Mouse (Mus musculus) intestine, postnatal 0 days (tissue): Measurements from ENCODE around the gene Olfr248. TPM values are rescaled to one million over a fixed set of nuclear protein-coding genes. Genes with fewer than 3 reads are reported as not detected.
"Not testable (repeated sequence)": the region's sequence is repeated elsewhere in the genome, so short reads cannot be mapped to it uniquely, and the experiment has no call there.

Experiments used
- ATAC-seq: fragments of 200-750 bp; cut with Nextera tagmentation; 2 replicates; pipeline ENCODE4 v1.8.0; 2017; ENCODE audit warnings: mild to moderate bottlenecking, moderate TSS enrichment, moderate library complexity
- H3K27ac ChIP-seq: fragments of 300-500 bp; sonication (generic); 2 replicates; pipeline ENCODE4 v1.5.1; 2014; ENCODE audit warnings: mild to moderate bottlenecking, low read depth, low read length, moderate library complexity
- H3K27me3 ChIP-seq: fragments of 300-500 bp; sonication (generic); replicated peaks from 2 replicates; pipeline ENCODE4 v1.6.1; 2014; ENCODE audit warnings: low read length, mixed read lengths; ENCODE audit not compliant: control insufficient read depth, insufficient read depth
- H3K36me3 ChIP-seq: fragments of 300-500 bp; sonication (generic); 2 replicates; pipeline ENCODE4 v1.6.1; 2014; ENCODE audit warnings: mild to moderate bottlenecking, moderate library complexity; ENCODE audit not compliant: control insufficient read depth, insufficient read depth
- H3K4me1 ChIP-seq: fragments of 300-500 bp; sonication (generic); replicated peaks from 2 replicates; pipeline ENCODE4 v1.6.1; 2014; ENCODE audit warnings: antibody characterized with exemption, low read length, mixed read lengths; ENCODE audit not compliant: control insufficient read depth, insufficient read depth
- H3K4me2 ChIP-seq: fragments of 300-500 bp; sonication (generic); replicated peaks from 2 replicates; pipeline ENCODE4 v1.6.1; 2014; ENCODE audit warnings: low read depth, mild to moderate bottlenecking, moderate library complexity
- H3K4me3 ChIP-seq: fragments of 300-500 bp; sonication (generic); 2 replicates; pipeline ENCODE4 v1.5.1; 2014; ENCODE audit warnings: low read depth, low read length
- H3K9ac ChIP-seq: fragments of 300-500 bp; sonication (generic); 2 replicates; pipeline ENCODE4 v1.6.1; 2014; ENCODE audit warnings: mild to moderate bottlenecking, low read depth, low read length
- H3K9me3 ChIP-seq: fragments of 300-500 bp; sonication (generic); 2 replicates; pipeline ENCODE4 v1.6.1; 2016; ENCODE audit warnings: mixed run types; ENCODE audit not compliant: control insufficient read depth
- CTCF ChIP-seq: sonication (generic); IDR thresholded peaks from 2 replicates; pipeline ENCODE4 v1.5.1; 2016; ENCODE audit warnings: low read depth, mild to moderate bottlenecking, control low read depth, antibody characterized with exemption, moderate library complexity
- WGBS: fragments of 180-500 bp; shearing (Covaris S2); extraction: QIAGEN DNeasy Blood & Tissue Kit; methylation state at CpG from one replicate; pipeline ENCODE4 v1.1.7; 2014; 5-methylcytosine and 5-hydroxymethylcytosine counted together
- polyA plus RNA-seq: library from polyadenylated mRNA; unstranded; fragments of >200 nt; fragmentation: Nextera tagmentation; extraction: Ambion mirVana; gene quantifications from 2 replicates; pipeline ENCODE4 v1.2.1, GENCODE M21; 2015

Olfr248 gene
- not detected in 2 replicates for polyA plus RNA-seq

DNA sequence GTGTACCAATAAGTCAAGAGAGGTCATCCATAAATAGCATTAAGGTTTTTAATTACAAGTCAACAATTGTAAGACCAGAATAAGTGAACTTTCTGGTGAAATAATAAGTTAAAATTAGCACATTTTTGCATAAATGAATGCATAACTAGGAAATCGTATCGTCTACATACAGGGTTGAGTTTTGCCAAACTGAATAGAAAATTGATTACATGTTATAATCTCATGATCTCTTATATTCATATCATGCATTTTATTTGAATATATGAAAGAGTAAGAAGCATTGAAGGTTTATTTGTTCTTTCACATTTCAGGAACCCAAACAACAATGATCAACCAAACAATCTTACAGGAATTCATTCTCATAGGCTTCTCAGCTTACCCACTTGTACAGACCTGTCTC, at the start of gene Olfr248:
Olfr248 (plus strand) TSS at position 301 of the 400 bp plus-strand sequence.
- no peak for TF ChIP-seq CTCF
- WGBS = 89% methylated on average over 2 of the region's 2 CpGs
- Histone ChIP-seq H3K4me2 (no peak within 1 kb of the TSS), H3K27me3 (no peaks in the 10 kb centered on the region), H3K27ac (no peak within 1 kb of the TSS), H3K9me3 (no peaks in the 10 kb centered on the region), H3K36me3 (no peaks in the 10 kb centered on the region), H3K4me3 (no peak within 1 kb of the TSS), H3K4me1 (no peaks in the 10 kb centered on the region), H3K9ac (no peak within 1 kb of the TSS)
- ATAC-seq = no peak

DNA sequence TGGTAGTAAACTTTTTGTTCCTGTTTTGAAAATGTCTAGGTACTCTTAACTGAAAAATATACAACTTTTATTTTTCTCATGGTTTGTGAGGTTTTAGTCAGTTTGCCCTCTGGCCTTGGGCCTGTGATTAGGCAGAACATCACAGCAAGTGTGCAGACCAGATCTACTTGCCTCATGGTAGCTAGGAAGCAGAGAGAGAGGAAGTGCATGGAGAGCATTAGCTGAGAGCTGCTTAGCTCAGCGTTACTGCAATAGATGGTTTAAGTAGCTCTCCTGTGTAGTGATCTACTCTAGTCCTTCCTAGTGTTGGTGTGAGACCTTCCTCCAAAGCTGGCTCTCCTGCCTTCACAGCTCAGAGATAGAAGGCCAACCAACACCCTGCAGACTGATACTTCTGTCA, 37.2 kb upstream of the Olfr248 start:
- ATAC-seq, H3K36me3 ChIP-seq, H3K27me3 ChIP-seq, H3K4me1 ChIP-seq, H3K4me3 ChIP-seq, H3K9me3 ChIP-seq, H3K27ac ChIP-seq, H3K4me2 ChIP-seq, H3K9ac ChIP-seq: not testable (repeated sequence)
- 79% methylated on average over 1 of the region's 1 CpGs for WGBS

- Histone ChIP-seq H3K36me3 (no peaks in the 10 kb centered on the region), H3K9me3 (no peaks in the 10 kb centered on the region), H3K4me1 (no peaks in the 10 kb centered on the region), H3K27ac (no peak overlapping the region), H3K4me3 (no peak overlapping the region), H3K9ac (no peak overlapping the region), H3K4me2 (no peak overlapping the region), H3K27me3 (no peaks in the 10 kb centered on the region)
- TF ChIP-seq CTCF = no peak
- ATAC-seq = no peak
- WGBS = 77% methylated on average over 5 of the region's 5 CpGs
Observed at GRCm38 (mm10) chr1:174354640-174355039, 36.2 kb upstream of the Olfr248 start.

DNA sequence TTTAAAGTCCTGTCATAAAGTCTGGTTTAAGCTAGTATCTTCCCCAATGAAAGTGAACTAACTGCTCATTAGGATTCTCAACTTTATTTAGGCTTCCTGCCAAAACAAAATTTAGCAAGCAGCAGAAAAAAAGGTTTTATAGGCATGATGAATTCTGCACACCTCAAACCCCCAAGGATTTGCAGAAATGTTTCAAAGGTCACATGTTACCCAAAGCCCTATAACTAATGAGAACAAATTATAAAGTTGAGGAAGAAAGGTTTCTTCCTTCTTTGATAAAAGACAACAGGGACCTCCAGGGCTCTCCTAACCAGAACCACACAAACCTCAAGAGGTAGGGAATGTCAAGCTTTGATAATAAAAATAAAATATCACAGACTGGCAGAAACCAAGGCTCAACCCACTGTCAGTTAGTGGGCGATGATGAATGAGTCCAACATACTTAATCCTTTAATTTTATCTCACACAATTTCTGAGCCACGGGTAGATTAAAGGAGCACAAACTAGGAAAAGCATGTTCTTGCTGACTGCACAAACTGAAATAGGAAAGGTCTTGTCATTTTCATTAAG, 25.9 kb upstream of the Olfr248 start, which contains the start of gene Olfr417:
Olfr417 (plus strand) TSS at position 241 of the 570 bp plus-strand sequence.
- Histone ChIP-seq H3K36me3 (no peaks in the 10 kb centered on the region), H3K9ac (no peak within 1 kb of the TSS), H3K27ac (no peak within 1 kb of the TSS), H3K4me1 (no peaks in the 10 kb centered on the region), H3K9me3 (no peaks in the 10 kb centered on the region), H3K4me2 (no peak within 1 kb of the TSS), H3K27me3 (no peaks in the 10 kb centered on the region), H3K4me3 (no peak within 1 kb of the TSS)
- ATAC-seq = no peak
- WGBS = 74% methylated on average over 2 of the region's 2 CpGs
- TF ChIP-seq CTCF = no peak

- Histone ChIP-seq H3K9ac (no peak overlapping the region), H3K27me3 (no peaks in the 10 kb centered on the region), H3K4me2 (no peak overlapping the region), H3K4me3 (no peak overlapping the region), H3K36me3 (no peaks in the 10 kb centered on the region), H3K27ac (no peak overlapping the region), H3K4me1 (no peaks in the 10 kb centered on the region), H3K9me3 (no peaks in the 10 kb centered on the region)
- TF ChIP-seq CTCF = no peak
- 87% methylated on average over 3 of the region's 3 CpGs for WGBS
- no peak for ATAC-seq
Observed at GRCm38 (mm10) chr1:174373799-174374198, 17.0 kb upstream of the Olfr248 start.

- H3K9ac ChIP-seq = no peak overlapping the region
- H3K36me3 ChIP-seq = no peaks in the 10 kb centered on the region
- H3K4me1 ChIP-seq = no peaks in the 10 kb centered on the region
- ATAC-seq = no peak
- no peak overlapping the region for H3K4me3 ChIP-seq
- H3K27ac ChIP-seq = no peak overlapping the region
- no peaks in the 10 kb centered on the region for H3K9me3 ChIP-seq
- WGBS = 87% methylated on average over 4 of the region's 4 CpGs
- H3K4me2 ChIP-seq = no peak overlapping the region
- TF ChIP-seq CTCF = no peak
- H3K27me3 ChIP-seq = no peaks in the 10 kb centered on the region
Observed at GRCm38 (mm10) chr1:174422959-174423358, 32.1 kb downstream of the Olfr248 start.

GRCm38 (mm10) chr1:174423764-174424163, 32.9 kb downstream of the Olfr248 start, which contains the start of gene Olfr414:
TSS of gene Olfr414 (plus strand) at chr1:174424064.
- WGBS = 59% methylated on average over 1 of the region's 1 CpGs
- H3K4me2 ChIP-seq = no peak within 1 kb of the TSS
- no peak within 1 kb of the TSS for H3K27ac ChIP-seq
- no peaks in the 10 kb centered on the region for H3K36me3 ChIP-seq
- TF ChIP-seq CTCF = no peak
- H3K4me3 ChIP-seq = no peak within 1 kb of the TSS
- H3K27me3 ChIP-seq = no peaks in the 10 kb centered on the region
- H3K4me1 ChIP-seq = no peaks in the 10 kb centered on the region
- no peaks in the 10 kb centered on the region for H3K9me3 ChIP-seq
- no peak within 1 kb of the TSS for H3K9ac ChIP-seq
- no peak for ATAC-seq
